Mouse (Mus musculus): ENCODE data around the gene Gm11213. TPM values are rescaled to one million over a fixed set of nuclear protein-coding genes. Genes with fewer than 3 reads are reported as not detected.

The Gm11213 gene
- polyA plus RNA-seq, 1 experiment from 2014 or later = not detected

DNA sequence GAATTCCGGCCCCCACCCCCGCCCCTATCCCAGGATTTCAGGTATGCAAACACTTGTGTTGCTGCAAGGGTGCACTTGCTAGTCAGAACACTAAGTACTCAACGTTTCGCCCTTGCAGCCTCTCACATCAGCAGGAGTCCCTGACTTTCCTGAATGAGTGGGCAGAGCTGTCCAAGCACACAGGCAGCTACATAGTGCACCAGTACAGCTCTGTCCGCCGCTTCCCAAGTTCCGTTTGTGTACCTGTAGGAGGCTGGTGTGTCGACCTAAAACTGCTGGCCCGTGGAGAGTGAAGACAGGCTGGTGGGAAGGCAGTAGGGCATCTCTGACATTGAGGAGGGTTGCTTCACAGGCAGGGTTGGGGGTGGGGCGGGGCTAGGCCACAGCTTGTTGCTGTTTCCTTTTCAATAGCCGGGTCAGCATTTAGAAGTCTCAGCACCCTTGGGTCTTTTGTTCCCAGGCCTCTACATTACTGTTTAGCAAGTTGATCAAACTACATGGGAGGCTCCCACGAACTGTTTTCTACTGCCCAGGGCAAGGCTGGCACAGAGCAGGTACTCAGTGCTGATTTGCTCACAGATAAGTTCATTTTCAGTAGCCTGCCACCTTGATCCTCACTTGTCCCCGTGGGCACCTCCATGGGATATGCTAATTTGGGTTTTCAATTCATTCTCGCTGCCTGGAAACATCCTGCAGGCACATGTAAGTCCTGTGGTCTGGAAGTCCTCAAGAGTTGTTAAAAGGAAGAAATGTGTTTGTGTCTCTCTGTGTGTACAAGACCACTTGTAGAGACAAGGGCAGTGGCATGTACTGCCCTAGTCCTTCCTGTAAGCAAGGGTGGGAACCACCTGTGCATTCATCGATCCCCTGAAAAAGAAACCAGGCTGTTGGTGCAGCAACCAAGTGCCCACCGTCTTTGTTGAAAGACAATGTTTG, 47.7 kb downstream of the Gm11213 start:
- Histone ChIP-seq H3K9me3 (replicated peaks; ENCODE audit: control insufficient read depth, low read length) (no peaks in the 10 kb centered on the region), H3K27ac (ENCODE audit: low read length) (peak overlapping the region; percentile 49), H3K4me3 (ENCODE audit: low read length) (peak overlapping the region; percentile 76), H3K27me3 (ENCODE audit: control insufficient read depth, insufficient read depth, low read length) (no peaks in the 10 kb centered on the region), H3K4me1 (ENCODE audit: control insufficient read depth, insufficient read depth, low read length) (peaks cover 33% of the 10 kb centered on the region), H3K9ac (ENCODE audit: low read length) (peak overlapping the region; percentile 49), H3K36me3 (ENCODE audit: control insufficient read depth, insufficient read depth) (peaks cover 8% of the 10 kb centered on the region), H3K4me2 (ENCODE audit: low read depth, low read length) (peak overlapping the region; percentile 76)
- 27% methylated on average over 16 of the region's 16 CpGs for WGBS
- ATAC-seq (replicated peaks; ENCODE audit: extremely low read depth, insufficient read depth, low FRiP score) = no peak

DNA sequence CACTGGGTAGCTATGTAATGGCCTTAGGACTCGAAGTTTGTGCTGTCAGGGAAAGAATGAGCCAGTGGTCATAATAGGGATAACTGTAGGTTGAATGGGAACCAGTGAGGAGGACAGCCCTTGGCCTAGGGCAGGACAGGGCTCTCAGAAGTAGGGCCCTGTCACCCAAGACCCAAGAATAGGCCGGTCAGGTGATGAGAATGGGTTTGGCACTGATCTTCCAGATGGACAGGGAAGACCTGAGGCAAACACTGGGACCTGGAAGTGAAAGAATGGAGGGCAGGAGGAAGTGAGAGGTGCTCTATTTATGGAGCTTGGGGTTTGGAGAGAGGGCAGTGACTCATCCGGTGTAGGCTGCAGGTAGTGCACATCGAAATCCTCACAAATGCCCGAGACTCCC, 48.4 kb downstream of the Gm11213 start:
- H3K4me3 ChIP-seq (ENCODE audit: low read length) = no peak overlapping the region
- no peaks in the 10 kb centered on the region for H3K27me3 ChIP-seq (ENCODE audit: control insufficient read depth, insufficient read depth, low read length)
- peaks cover 15% of the 10 kb centered on the region for H3K36me3 ChIP-seq (ENCODE audit: control insufficient read depth, insufficient read depth)
- 49% methylated on average over 5 of the region's 5 CpGs for WGBS
- H3K4me2 ChIP-seq (ENCODE audit: low read depth, low read length) = peak overlapping the region; percentile 76; the same call in 1 of the 2 replicates
- ATAC-seq (replicated peaks; ENCODE audit: extremely low read depth, insufficient read depth, low FRiP score) = no peak
- no peak overlapping the region for H3K9ac ChIP-seq (ENCODE audit: low read length)
- peak overlapping the region; percentile 49 for H3K27ac ChIP-seq (ENCODE audit: low read length)
- H3K4me1 ChIP-seq (ENCODE audit: control insufficient read depth, insufficient read depth, low read length) = peaks cover 33% of the 10 kb centered on the region
- no peaks in the 10 kb centered on the region for H3K9me3 ChIP-seq (replicated peaks; ENCODE audit: control insufficient read depth, low read length)

DNA sequence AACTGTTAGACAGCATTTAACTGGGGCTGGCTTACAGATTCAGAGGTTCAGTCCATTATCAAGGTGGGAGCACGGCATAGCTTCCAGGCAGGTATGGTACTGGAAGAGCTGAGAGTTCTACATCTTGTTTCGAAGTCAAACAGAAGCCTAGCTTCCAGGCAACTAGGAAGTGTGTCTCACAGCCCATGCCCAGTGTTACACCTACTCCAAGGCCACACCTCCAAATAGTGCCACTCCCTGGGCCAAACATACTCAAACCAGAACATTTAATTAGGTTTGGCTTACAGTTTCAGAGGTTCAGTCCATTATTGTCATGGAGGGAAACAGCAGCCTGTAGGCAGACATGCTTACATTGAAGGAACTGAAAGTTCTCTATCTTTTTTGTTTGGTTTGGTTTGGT, 50.0 kb downstream of the Gm11213 start:
- H3K9me3 ChIP-seq (replicated peaks; ENCODE audit: control insufficient read depth, low read length) = no peaks in the 10 kb centered on the region
- ATAC-seq (replicated peaks; ENCODE audit: extremely low read depth, insufficient read depth, low FRiP score) = no peak
- WGBS = 85% methylated on average over 2 of the region's 2 CpGs
- H3K4me3 ChIP-seq (ENCODE audit: low read length) = no peak overlapping the region
- H3K4me2 ChIP-seq (ENCODE audit: low read depth, low read length) = no peak overlapping the region
- no peak overlapping the region for H3K27ac ChIP-seq (ENCODE audit: low read length)
- H3K27me3 ChIP-seq (ENCODE audit: control insufficient read depth, insufficient read depth, low read length) = no peaks in the 10 kb centered on the region
- peaks cover 30% of the 10 kb centered on the region for H3K4me1 ChIP-seq (ENCODE audit: control insufficient read depth, insufficient read depth, low read length)
- H3K36me3 ChIP-seq (ENCODE audit: control insufficient read depth, insufficient read depth) = peaks cover 27% of the 10 kb centered on the region
- no peak overlapping the region for H3K9ac ChIP-seq (ENCODE audit: low read length)

DNA sequence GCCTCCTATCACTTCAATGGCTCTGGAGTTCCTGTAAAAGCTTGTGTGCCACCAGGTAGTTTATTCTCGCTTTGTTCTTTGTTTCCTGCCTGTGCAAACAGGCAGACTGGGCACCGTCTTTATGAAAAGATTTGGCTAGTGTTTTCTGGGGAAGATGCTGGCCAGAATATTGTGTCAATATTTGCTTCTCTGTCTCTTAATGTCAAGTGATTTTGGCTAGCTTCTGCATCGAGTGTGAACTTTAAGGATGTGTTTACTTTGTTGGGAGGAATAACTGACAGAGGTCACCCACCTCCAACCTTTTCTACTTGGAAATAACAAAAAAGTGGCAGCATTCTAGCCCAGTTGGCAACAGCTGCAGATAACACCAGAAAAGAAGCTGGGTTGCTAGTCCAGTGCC, 50.4 kb downstream of the Gm11213 start:
- WGBS = 70% methylated on average over 3 of the region's 3 CpGs
- no peaks in the 10 kb centered on the region for H3K27me3 ChIP-seq (ENCODE audit: control insufficient read depth, insufficient read depth, low read length)
- H3K4me2 ChIP-seq (ENCODE audit: low read depth, low read length) = no peak overlapping the region
- peaks cover 25% of the 10 kb centered on the region for H3K4me1 ChIP-seq (ENCODE audit: control insufficient read depth, insufficient read depth, low read length)
- H3K4me3 ChIP-seq (ENCODE audit: low read length) = no peak overlapping the region
- no peaks in the 10 kb centered on the region for H3K9me3 ChIP-seq (replicated peaks; ENCODE audit: control insufficient read depth, low read length)
- no peak overlapping the region for H3K9ac ChIP-seq (ENCODE audit: low read length)
- peaks cover 29% of the 10 kb centered on the region for H3K36me3 ChIP-seq (ENCODE audit: control insufficient read depth, insufficient read depth)
- ATAC-seq (replicated peaks; ENCODE audit: extremely low read depth, insufficient read depth, low FRiP score) = no peak
- H3K27ac ChIP-seq (ENCODE audit: low read length) = no peak overlapping the region

DNA sequence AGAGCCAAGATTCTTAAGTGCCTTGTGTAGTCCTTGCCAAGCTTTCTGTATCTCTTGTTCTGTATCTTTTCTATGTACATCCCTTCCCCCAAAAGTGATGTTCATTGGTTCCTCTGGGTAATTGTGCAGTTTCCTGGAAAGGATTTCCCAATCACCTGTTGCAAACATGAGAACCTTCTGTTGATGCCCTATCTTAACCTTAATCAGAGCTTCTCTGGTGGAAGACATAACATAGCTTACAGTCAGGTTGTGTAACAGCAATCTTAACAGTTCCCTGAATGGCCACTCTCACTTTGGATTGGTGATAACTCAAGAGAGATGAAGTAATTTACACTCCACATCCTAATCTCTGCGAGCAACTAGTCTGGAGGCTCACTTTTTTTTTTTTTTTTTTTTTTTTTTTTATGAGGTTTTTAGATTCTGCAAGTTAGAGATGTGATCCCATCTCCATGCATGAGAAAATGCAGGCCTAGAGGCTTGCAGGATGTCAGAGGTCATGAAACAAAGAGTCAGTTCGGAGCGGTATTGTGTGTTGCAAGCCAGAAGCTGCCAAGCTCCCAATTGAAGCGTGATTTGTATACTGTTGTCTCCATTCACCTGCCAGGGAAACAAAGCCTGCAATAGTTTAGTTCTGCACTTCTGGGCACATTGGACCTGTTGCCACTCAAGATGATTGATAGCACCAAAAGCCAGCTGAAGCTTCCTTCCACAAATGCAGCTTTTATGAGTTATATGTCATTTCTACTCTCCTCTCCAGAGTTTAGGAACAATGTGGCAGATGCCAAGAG, 51.1 kb downstream of the Gm11213 start:
- Histone ChIP-seq H3K27ac (ENCODE audit: low read length) (no peak overlapping the region), H3K9ac (ENCODE audit: low read length) (no peak overlapping the region), H3K4me2 (ENCODE audit: low read depth, low read length) (no peak overlapping the region), H3K36me3 (ENCODE audit: control insufficient read depth, insufficient read depth) (peaks cover 35% of the 10 kb centered on the region), H3K9me3 (replicated peaks; ENCODE audit: control insufficient read depth, low read length) (no peaks in the 10 kb centered on the region), H3K4me3 (ENCODE audit: low read length) (no peak overlapping the region), H3K4me1 (ENCODE audit: control insufficient read depth, insufficient read depth, low read length) (peaks cover 18% of the 10 kb centered on the region), H3K27me3 (ENCODE audit: control insufficient read depth, insufficient read depth, low read length) (no peaks in the 10 kb centered on the region)
- no peak for ATAC-seq (replicated peaks; ENCODE audit: extremely low read depth, insufficient read depth, low FRiP score)
- WGBS = 70% methylated on average over 4 of the region's 4 CpGs

DNA sequence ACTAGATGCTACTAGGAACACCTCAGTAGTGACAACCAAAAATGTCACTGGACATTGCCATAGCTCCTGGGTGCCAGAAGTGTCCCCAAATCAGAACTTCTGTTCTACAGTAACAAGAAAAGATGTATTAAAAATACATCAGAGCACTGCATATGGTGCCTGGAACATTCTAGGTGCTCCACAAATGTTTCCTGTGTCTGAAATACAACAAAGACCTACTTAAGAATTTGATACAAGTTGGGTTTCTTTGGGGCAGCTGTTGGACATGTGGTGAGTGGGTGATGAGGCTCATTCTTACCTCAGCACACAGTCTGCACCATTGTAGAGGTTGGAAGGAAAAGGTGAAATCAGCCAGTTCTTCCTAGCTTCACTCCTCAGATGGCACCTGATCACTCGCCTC, 52.2 kb downstream of the Gm11213 start:
- Histone ChIP-seq H3K36me3 (ENCODE audit: control insufficient read depth, insufficient read depth) (peaks cover 43% of the 10 kb centered on the region), H3K9me3 (replicated peaks; ENCODE audit: control insufficient read depth, low read length) (no peaks in the 10 kb centered on the region), H3K4me1 (ENCODE audit: control insufficient read depth, insufficient read depth, low read length) (peaks cover 13% of the 10 kb centered on the region), H3K4me2 (ENCODE audit: low read depth, low read length) (no peak overlapping the region), H3K4me3 (ENCODE audit: low read length) (no peak overlapping the region), H3K27ac (ENCODE audit: low read length) (no peak overlapping the region), H3K9ac (ENCODE audit: low read length) (no peak overlapping the region), H3K27me3 (ENCODE audit: control insufficient read depth, insufficient read depth, low read length) (no peaks in the 10 kb centered on the region)
- WGBS = 88% methylated on average over 1 of the region's 1 CpGs
- ATAC-seq (replicated peaks; ENCODE audit: extremely low read depth, insufficient read depth, low FRiP score) = no peak

DNA sequence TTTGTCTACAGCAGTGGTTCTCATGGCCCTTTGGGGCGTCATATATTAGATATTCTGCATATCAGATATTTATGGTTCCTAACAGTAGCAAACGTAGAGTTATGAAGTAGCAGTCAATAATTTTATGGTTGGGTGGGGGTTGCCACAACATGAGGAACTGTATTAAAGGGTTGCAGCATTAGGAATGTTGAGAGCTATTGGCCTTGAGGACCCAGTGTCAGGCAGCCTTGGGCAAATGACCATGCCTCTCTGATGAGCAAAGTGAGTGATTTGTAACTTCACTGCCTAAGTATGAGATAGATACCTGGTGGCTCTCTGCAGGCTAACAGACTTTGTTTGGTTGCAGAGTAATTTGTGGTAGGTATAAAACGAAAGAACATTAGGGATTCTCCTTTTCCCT, 54.2 kb downstream of the Gm11213 start:
- Histone ChIP-seq H3K9ac (ENCODE audit: low read length) (no peak overlapping the region), H3K4me2 (ENCODE audit: low read depth, low read length) (no peak overlapping the region), H3K36me3 (ENCODE audit: control insufficient read depth, insufficient read depth) (peaks cover 43% of the 10 kb centered on the region), H3K27me3 (ENCODE audit: control insufficient read depth, insufficient read depth, low read length) (no peaks in the 10 kb centered on the region), H3K27ac (ENCODE audit: low read length) (no peak overlapping the region), H3K4me1 (ENCODE audit: control insufficient read depth, insufficient read depth, low read length) (peaks cover 14% of the 10 kb centered on the region), H3K4me3 (ENCODE audit: low read length) (no peak overlapping the region), H3K9me3 (replicated peaks; ENCODE audit: control insufficient read depth, low read length) (no peaks in the 10 kb centered on the region)
- no peak for ATAC-seq (replicated peaks; ENCODE audit: extremely low read depth, insufficient read depth, low FRiP score)
- WGBS = 88% methylated on average over 3 of the region's 3 CpGs

DNA sequence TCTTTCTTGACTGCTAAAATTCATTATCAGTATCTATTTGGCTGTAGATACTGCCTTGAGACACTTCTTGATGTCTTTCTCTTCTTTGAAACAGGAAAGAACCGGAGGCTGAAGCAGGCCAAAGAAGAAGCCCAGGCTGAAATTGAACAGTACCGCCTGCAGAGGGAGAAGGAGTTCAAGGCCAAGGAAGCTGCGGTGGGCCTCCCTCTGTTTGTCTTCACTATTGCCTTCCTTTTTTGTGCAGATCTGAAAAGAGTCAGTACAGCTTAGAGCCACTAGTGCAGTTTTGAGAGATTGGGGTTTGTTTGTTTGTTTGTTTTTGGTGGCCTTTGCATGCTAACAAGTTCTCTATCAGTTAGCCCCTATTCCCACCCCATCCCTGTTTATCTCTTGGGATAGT, 56.6 kb downstream of the Gm11213 start:
- 80% methylated on average over 3 of the region's 3 CpGs for WGBS

DNA sequence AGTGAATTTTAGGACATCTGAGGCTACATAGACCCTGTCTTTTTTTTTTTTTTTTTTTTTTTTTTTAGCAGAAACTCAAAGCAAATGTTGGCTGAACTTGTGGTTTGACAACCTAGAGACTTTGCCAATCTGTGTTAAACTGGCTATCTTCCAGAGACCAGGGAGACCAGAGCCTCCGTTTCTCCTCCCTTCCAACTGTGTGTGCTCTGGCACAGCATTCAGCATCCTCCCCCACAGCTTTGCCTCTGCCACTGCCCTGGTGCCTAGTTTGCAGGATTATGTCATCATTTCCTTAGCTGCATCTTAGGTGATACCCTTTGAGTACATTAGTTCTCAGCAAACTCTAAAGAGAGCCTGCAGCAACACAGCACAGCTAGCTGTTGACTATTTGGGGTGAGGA, 57.3 kb downstream of the Gm11213 start:
- 35% methylated on average over 1 of the region's 1 CpGs for WGBS
- H3K27ac ChIP-seq (ENCODE audit: low read length) = no peak overlapping the region

More for the DNA sequence above, 56.6 kb downstream of the Gm11213 start:
- Histone ChIP-seq H3K4me1 (ENCODE audit: control insufficient read depth, insufficient read depth, low read length) (peaks cover 27% of the 10 kb centered on the region), H3K4me3 (ENCODE audit: low read length) (no peak overlapping the region), H3K27me3 (ENCODE audit: control insufficient read depth, insufficient read depth, low read length) (no peaks in the 10 kb centered on the region), H3K4me2 (ENCODE audit: low read depth, low read length) (no peak overlapping the region), H3K9ac (ENCODE audit: low read length) (no peak overlapping the region), H3K27ac (ENCODE audit: low read length) (no peak overlapping the region), H3K36me3 (ENCODE audit: control insufficient read depth, insufficient read depth) (peaks cover 43% of the 10 kb centered on the region), H3K9me3 (replicated peaks; ENCODE audit: control insufficient read depth, low read length) (no peaks in the 10 kb centered on the region)
- no peak for ATAC-seq (replicated peaks; ENCODE audit: extremely low read depth, insufficient read depth, low FRiP score)

More for the DNA sequence above, 57.3 kb downstream of the Gm11213 start:
- Histone ChIP-seq H3K9me3 (replicated peaks; ENCODE audit: control insufficient read depth, low read length) (no peaks in the 10 kb centered on the region), H3K4me2 (ENCODE audit: low read depth, low read length) (no peak overlapping the region), H3K36me3 (ENCODE audit: control insufficient read depth, insufficient read depth) (peaks cover 40% of the 10 kb centered on the region), H3K27me3 (ENCODE audit: control insufficient read depth, insufficient read depth, low read length) (no peaks in the 10 kb centered on the region), H3K4me1 (ENCODE audit: control insufficient read depth, insufficient read depth, low read length) (peaks cover 30% of the 10 kb centered on the region), H3K9ac (ENCODE audit: low read length) (no peak overlapping the region), H3K4me3 (ENCODE audit: low read length) (no peak overlapping the region)
- no peak for ATAC-seq (replicated peaks; ENCODE audit: extremely low read depth, insufficient read depth, low FRiP score)

Data from heart, embryonic 16.5 days (tissue).